Mouse (Mus musculus) T-helper 17 cell (primary cell): Measurements from ENCODE around the gene Wnt5b.

Experiments
- in situ Hi-C, 2 experiments: fragments of 300-600 bp; cut with MboI, MseI; formaldehyde crosslinking; loops; 1 replicate in 1 of 2; 2 replicates in 1 of 2; pipeline ENCODE4 v1.15.1; 2025; ENCODE audit warnings: high pct_unique_total_duplicates in 2 of 2

Wnt5b gene

DNA sequence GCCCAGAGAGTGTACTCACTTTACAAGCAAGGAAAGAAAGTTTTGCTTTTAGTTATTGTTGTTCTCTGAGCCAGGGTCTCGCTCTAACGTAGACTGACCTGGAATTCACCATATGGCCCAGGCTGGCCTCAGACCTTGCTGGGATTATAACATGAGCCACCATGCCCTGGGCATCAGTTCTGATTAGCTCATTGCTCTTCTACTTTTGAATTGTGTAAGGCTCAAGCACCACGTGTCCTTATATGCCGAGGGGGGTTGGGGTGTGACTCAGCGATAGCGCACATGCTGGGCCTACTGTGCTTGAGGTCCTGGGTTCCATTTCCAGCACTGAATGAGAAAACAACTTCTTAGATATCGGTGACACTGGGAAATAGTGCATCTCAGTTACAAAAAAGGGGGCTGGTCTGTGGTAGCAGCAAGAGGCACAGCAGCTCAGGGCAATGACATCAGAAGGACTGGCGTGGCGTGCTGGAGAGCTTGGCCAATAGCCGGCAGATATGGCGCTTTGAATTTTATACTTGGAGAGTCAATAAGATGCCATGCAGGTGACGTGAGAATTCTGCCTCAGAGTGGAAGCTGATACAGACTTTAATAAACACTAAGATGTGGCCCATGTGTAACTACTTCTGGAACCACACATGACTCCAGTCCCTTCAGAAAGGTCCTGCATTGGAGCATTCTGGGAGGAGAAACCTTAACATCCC is 57.6 kb downstream of the Wnt5b start:
- in situ Hi-C loops: no loop called here

DNA sequence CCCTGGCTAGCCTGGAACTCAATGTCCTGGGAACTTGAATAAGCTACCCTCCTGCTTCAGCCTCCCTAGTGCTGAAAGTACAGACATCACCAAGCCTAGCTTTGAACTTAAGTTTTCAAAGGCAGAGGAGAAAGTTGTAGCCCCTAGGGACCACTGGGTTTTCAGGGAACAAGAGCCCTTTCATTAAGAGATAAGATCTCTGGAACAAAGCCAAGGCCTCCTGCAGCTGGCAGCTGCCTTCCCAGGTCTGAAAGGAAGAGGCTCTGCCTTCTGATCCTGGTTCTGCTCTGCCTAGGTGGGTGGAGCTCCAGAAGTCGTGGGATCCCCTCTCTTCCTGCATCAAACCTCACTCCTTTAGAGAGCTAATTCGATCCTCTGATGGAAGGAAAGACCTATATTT is 58.7 kb downstream of the Wnt5b start:
- in situ Hi-C loops: no loop called here

DNA sequence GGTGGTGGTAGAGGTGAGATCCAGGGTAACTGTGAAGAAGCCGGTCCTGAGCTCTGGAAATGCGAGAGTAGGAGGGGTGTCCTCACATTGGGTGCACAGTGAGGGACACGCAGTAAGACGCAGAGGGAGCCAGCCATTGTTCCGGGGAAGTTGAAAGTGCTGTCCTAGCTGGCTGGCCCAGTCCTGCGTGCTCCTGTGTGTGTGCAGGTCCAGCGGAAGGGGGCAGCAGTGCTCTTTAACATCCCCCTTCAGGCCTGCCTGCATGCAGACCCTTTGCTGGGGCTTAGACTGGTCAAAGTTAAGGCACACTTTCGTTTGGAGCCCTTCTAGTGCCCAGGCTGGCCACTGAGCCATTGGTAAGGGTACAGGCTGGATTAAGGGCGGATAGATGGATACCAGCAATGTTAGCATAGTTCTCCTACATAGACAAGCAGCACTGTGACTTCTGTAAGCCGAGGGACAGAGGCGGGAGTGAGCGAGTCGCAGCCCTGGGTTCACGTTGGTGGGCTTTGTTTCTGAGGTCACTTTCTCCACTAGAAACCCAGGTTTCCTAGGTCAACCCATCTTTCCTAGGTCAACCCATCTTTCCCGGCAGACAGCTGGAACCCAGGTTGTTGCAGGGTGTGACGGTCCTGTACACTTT is 61.1 kb downstream of the Wnt5b start:
- in situ Hi-C loops: loop anchor here in 1 of 2 experiments (5.0 kb wide), 2 partner anchors 279 to 419 kb away; partner anchors contain the start of gene Rad52

- in situ Hi-C loops: loop anchor here in 1 of 2 experiments (5.0 kb wide), 2 partner anchors 280 to 420 kb away; partner anchors contain the start of gene Rad52
Observed at GRCm38 (mm10) chr6:119481741-119482390, 62.3 kb downstream of the Wnt5b start.

DNA sequence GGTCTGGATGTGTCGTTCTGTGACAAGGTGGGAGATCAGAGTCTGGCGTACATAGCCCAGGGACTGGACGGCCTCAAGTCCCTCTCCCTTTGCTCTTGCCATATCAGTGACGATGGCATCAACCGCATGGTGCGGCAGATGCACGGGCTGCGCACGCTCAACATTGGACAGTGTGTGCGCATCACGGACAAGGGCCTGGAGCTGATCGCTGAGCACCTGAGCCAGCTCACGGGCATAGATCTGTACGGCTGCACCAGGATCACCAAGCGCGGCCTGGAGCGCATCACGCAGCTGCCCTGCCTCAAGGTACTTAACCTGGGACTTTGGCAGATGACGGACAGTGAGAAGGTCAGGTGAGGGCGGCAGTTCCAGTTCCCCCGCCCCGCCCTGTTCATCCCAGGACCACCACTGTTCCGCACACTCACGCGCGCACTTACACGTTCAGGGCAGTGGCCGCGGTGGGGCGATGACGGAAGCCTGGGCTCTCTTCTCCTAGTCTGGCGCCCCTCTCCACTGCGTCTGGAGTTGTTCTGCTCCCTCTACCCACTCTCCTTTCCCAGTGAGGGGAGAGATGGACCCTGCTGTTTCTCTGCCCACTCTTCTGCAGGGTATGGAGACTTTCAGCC is 63.3 kb downstream of the Wnt5b start:
- in situ Hi-C loops: loop anchor here in 1 of 2 experiments (5.0 kb wide), 2 partner anchors 281 to 421 kb away; partner anchors contain the start of gene Rad52

- in situ Hi-C loops: loop anchor here in 1 of 2 experiments (5.0 kb wide), 2 partner anchors 282 to 422 kb away; partner anchors contain the start of gene Rad52
Observed at GRCm38 (mm10) chr6:119479876-119480705, 64.1 kb downstream of the Wnt5b start.

GRCm38 (mm10) chr6:119479343-119479875 is 64.7 kb downstream of the Wnt5b start, which contains the start of gene Fbxl14:
Gene Fbxl14, plus strand, starts transcription at chr6:119479668.
- in situ Hi-C loops: no loop called here

DNA sequence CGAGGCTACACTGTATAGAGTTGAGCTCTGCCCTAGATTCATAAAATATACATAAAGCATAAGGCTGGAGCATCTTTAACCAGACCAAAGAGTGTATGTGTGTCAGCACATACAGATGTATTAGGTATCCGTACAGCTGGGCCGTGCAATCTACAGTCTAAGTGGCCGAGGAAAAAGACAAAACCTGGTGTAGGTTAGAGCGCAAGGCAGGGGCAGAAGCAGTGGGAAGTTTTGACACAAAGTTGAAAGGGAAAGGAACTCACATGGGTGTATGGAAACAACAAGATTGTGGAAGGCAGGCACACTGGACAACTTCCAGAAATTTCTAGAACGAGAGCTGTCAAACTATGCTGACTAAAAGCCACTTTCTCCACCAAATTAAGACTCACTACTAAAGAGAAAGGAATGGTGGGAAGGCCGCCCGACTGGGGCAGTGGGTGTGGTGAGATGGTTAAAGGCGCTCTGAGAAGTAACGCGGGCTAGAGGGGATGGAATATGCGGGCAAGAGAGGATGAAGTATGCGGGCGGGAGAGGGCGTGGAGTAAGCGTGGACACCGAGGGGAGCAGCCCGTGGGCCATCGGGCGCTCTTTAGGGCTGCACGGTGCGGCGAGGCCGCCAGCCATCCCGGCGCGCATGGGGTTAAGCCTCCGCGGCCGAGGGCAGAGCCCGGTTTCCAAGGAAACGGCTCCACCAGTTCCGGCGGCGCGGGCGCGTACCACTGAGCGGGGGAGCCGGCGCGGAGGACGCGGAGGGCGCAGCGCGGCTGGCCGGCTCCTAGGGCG is 65.4 kb downstream of the Wnt5b start:
- in situ Hi-C loops: no loop called here

DNA sequence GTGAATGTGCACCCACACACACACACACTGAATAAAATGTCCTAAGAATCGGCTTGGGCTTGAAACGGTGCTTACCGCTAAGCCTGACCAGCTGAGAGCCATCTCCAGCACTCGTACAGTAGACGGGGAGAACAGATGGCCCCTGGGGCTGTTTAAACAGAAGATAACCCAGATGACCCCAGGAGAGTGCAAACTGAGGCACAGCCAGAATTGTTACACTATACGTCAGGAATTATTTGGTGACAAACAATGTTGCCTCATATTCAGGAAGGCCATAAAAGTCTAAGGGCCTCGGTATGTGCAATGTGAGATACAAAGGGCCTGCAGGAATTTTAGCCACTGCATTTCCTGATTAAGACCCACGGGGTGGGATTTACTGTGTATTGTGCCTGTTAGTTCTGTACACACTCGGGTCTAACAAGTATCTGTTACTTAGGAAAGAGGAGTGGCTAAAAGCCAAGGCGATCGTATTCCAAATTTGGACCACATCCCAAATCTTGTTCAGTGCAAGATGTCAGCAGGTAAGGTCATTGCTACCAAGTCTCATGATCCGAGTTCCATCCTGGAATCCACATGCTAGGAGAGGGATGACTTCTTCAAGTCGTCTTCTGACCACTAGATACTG is 66.3 kb downstream of the Wnt5b start:
- in situ Hi-C loops: no loop called here

DNA sequence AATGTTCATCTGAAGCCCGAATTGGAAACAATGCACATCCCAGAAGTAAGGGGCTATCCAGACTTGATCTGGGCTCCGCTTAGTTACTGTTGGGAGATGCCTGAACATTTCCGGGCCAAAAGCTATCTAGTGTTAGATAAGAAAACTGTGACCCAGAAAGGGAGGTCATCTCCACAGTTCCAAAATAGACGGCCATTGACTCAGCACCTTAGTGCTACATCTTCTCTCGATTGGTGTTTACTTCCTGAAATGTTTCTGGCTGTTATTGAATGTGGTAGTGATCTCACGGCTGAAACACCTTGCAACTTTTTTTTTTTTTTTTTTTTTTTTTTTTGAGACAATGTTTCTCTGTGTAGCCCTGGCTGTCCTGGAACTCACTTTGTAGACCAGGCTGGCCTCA is 68.2 kb downstream of the Wnt5b start:
- in situ Hi-C loops: no loop called here

GRCm38 (mm10) chr6:119473992-119474391 is 70.2 kb downstream of the Wnt5b start:
- in situ Hi-C loops: no loop called here

- in situ Hi-C loops: no loop called here
Observed at GRCm38 (mm10) chr6:119473446-119473845, 70.7 kb downstream of the Wnt5b start.

GRCm38 (mm10) chr6:119472705-119473104 is 71.4 kb downstream of the Wnt5b start:
- in situ Hi-C loops: no loop called here

GRCm38 (mm10) chr6:119472135-119472534 is 72.0 kb downstream of the Wnt5b start:
- in situ Hi-C loops: no loop called here

- in situ Hi-C loops: no loop called here
Observed at GRCm38 (mm10) chr6:119470777-119471176, 73.4 kb downstream of the Wnt5b start.

DNA sequence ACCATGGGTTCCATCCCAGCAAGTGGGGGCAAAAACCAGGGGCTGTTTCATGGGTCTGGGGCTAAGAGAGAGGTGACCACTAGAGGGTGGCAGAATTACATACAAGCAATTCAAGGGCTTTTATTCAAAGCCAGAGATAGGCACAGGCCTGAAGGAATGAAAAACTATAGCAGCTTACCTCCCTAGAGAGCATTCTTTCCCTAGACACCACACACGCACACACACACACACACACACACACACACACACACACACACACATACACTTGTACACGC is 76.4 kb downstream of the Wnt5b start:
- in situ Hi-C loops: no loop called here

DNA sequence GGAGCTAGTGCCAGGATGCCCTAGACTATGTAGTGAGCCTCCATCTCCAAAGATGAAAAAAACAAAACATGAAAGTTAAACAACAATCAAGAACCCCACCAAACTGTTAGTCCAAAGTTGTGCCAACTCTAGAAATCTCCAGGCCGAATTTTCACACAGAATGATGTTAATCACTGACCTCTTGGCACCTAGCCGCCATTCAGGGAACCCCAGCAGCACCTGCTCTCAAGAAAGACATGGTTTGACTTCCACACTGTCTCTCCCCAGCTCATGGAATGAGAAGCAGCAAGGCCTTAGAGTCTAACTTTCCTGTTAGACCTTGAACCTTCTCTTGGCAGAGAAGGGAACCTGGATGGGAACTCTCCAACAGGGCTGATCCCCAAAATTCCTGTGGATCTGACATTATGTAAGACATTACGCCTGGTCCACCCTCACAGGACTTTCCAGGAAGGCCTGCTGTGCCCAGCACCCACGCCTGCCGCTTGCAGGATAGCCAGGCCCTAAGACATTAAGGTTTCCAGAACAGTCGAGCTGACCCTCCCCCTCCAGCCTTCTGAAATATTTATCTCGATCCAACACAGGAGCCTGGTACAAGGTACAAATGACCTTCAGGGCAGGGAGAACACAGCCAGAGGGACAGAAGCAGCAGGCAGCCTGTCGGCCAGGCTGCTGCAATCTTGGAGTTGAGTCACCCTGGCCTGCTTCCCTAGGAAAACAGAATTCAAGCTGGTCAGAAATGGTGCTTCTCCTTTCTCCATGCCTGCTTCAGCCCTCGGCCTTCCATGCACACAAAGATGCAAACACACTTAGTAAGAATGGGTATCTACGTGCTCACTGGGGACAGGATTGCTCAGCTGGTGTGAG is 77.0 kb downstream of the Wnt5b start:
- in situ Hi-C loops: no loop called here

DNA sequence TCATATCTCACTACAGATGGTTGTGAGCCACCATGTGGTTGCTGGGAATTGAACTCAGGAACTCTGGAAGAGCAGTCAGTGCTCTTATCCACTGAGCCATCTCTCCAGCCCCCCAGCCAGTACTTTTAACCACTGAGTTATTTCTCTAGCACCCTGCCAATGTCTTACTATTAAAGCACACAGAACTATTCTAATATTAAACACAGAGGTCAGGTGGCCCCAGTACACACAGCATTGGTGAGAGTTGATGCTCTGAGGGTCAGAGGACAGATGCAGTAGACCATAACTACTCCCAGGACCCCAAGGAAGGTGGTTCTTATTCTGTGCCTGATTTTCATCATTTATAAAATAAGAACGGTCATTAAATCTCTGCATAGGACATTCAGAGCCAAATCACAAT is 78.0 kb downstream of the Wnt5b start:
- in situ Hi-C loops: no loop called here

GRCm38 (mm10) chr6:119460391-119460790 is 83.8 kb downstream of the Wnt5b start:
- in situ Hi-C loops: no loop called here
